Mouse (Mus musculus): ENCODE measurements around the gene Akap13. TPM values are rescaled to one million over a fixed set of nuclear protein-coding genes. Genes with fewer than 3 reads are reported as not detected.

Akap13 gene
- polyA plus RNA-seq, 1 experiment from 2014 or later: 66.3 TPM

- Histone ChIP-seq H3K36me3 (ENCODE audit: inconsistent target) (no peaks in the 10 kb centered on the region), H3K79me2 (ENCODE audit: inconsistent target) (no peaks in the 10 kb centered on the region), H3K27ac (peak overlapping the region; percentile 56), H3K4me3 (ENCODE audit: inconsistent target) (no peak overlapping the region)
- WGBS (ENCODE audit: missing documents): 48% methylated on average over 5 of the region's 5 CpGs
These were observed 190.0 kb downstream of the Akap13 start for GRCm38 (mm10) chr7:75645156-75645933.

- Histone ChIP-seq H3K36me3 (ENCODE audit: inconsistent target) (no peaks in the 10 kb centered on the region), H3K79me2 (ENCODE audit: inconsistent target) (no peaks in the 10 kb centered on the region), H3K27ac (no peak overlapping the region), H3K4me3 (ENCODE audit: inconsistent target) (no peak overlapping the region)
- 94% methylated on average over 3 of the region's 3 CpGs for WGBS (ENCODE audit: missing documents)
These were observed 192.7 kb downstream of the Akap13 start for GRCm38 (mm10) chr7:75648051-75648450.

- Histone ChIP-seq H3K27ac (peak overlapping the region; percentile 17; the same call in 1 of the 2 replicates), H3K36me3 (ENCODE audit: inconsistent target) (no peaks in the 10 kb centered on the region), H3K4me3 (ENCODE audit: inconsistent target) (no peak overlapping the region), H3K79me2 (ENCODE audit: inconsistent target) (no peaks in the 10 kb centered on the region)
- WGBS (ENCODE audit: missing documents): 26% methylated on average over 4 of the region's 4 CpGs
These were observed 193.6 kb downstream of the Akap13 start for GRCm38 (mm10) chr7:75648961-75649360.

GRCm38 (mm10) chr7:75649966-75650365 is 194.6 kb downstream of the Akap13 start:
- H3K36me3 ChIP-seq (ENCODE audit: inconsistent target): no peaks in the 10 kb centered on the region
- 0% methylated on average over 1 of the region's 1 CpGs for WGBS (ENCODE audit: missing documents)
- H3K79me2 ChIP-seq (ENCODE audit: inconsistent target): no peaks in the 10 kb centered on the region
- peak overlapping the region; percentile 17; the same call in 1 of the 2 replicates for H3K27ac ChIP-seq
- no peak overlapping the region for H3K4me3 ChIP-seq (ENCODE audit: inconsistent target)

- peaks cover 7% of the 10 kb centered on the region; the same call in 1 of the 2 replicates for H3K79me2 ChIP-seq (ENCODE audit: inconsistent target)
- 33% methylated on average over 3 of the region's 3 CpGs for WGBS (ENCODE audit: missing documents)
- H3K4me3 ChIP-seq (ENCODE audit: inconsistent target): no peak overlapping the region
- H3K27ac ChIP-seq: no peak overlapping the region
- no peaks in the 10 kb centered on the region for H3K36me3 ChIP-seq (ENCODE audit: inconsistent target)
These were observed 198.5 kb downstream of the Akap13 start for GRCm38 (mm10) chr7:75653684-75654317.

GRCm38 (mm10) chr7:75655180-75656074 is 200.1 kb downstream of the Akap13 start:
- no peaks in the 10 kb centered on the region for H3K36me3 ChIP-seq (ENCODE audit: inconsistent target)
- peak overlapping the region; percentile 78 for H3K27ac ChIP-seq
- WGBS (ENCODE audit: missing documents): 10% methylated on average over 11 of the region's 11 CpGs
- H3K79me2 ChIP-seq (ENCODE audit: inconsistent target): peaks cover 7% of the 10 kb centered on the region; the same call in 1 of the 2 replicates
- peak overlapping the region; percentile 32 for H3K4me3 ChIP-seq (ENCODE audit: inconsistent target)

GRCm38 (mm10) chr7:75656297-75656852 is 201.0 kb downstream of the Akap13 start:
- Histone ChIP-seq H3K79me2 (ENCODE audit: inconsistent target) (peaks cover 7% of the 10 kb centered on the region; the same call in 1 of the 2 replicates), H3K4me3 (ENCODE audit: inconsistent target) (peak overlapping the region; percentile 32), H3K27ac (peak overlapping the region; percentile 78), H3K36me3 (ENCODE audit: inconsistent target) (no peaks in the 10 kb centered on the region)
- 2% methylated on average over 9 of the region's 9 CpGs for WGBS (ENCODE audit: missing documents)

- Histone ChIP-seq H3K36me3 (ENCODE audit: inconsistent target) (no peaks in the 10 kb centered on the region), H3K79me2 (ENCODE audit: inconsistent target) (peaks cover 7% of the 10 kb centered on the region; the same call in 1 of the 2 replicates), H3K4me3 (ENCODE audit: inconsistent target) (no peak overlapping the region), H3K27ac (peak overlapping the region; percentile 78)
- WGBS (ENCODE audit: missing documents): 30% methylated on average over 1 of the region's 1 CpGs
These were observed 201.6 kb downstream of the Akap13 start for GRCm38 (mm10) chr7:75656896-75657295.

GRCm38 (mm10) chr7:75664455-75664854 is 209.1 kb downstream of the Akap13 start:
- no peak overlapping the region for H3K27ac ChIP-seq
- 93% methylated on average over 3 of the region's 3 CpGs for WGBS (ENCODE audit: missing documents)
- no peaks in the 10 kb centered on the region for H3K79me2 ChIP-seq (ENCODE audit: inconsistent target)
- H3K36me3 ChIP-seq (ENCODE audit: inconsistent target): no peaks in the 10 kb centered on the region
- no peak overlapping the region for H3K4me3 ChIP-seq (ENCODE audit: inconsistent target)

GRCm38 (mm10) chr7:75666982-75667381 is 211.6 kb downstream of the Akap13 start:
- no peaks in the 10 kb centered on the region for H3K36me3 ChIP-seq (ENCODE audit: inconsistent target)
- peak overlapping the region; percentile 76 for H3K27ac ChIP-seq
- WGBS (ENCODE audit: missing documents): 68% methylated on average over 3 of the region's 3 CpGs
- no peaks in the 10 kb centered on the region for H3K79me2 ChIP-seq (ENCODE audit: inconsistent target)
- H3K4me3 ChIP-seq (ENCODE audit: inconsistent target): no peak overlapping the region

- WGBS (ENCODE audit: missing documents): 88% methylated on average over 6 of the region's 6 CpGs
- no peak overlapping the region for H3K4me3 ChIP-seq (ENCODE audit: inconsistent target)
- no peaks in the 10 kb centered on the region for H3K36me3 ChIP-seq (ENCODE audit: inconsistent target)
- H3K27ac ChIP-seq: peak overlapping the region; percentile 76
- H3K79me2 ChIP-seq (ENCODE audit: inconsistent target): no peaks in the 10 kb centered on the region
These were observed 212.2 kb downstream of the Akap13 start for GRCm38 (mm10) chr7:75667531-75667930.

GRCm38 (mm10) chr7:75668396-75668795 is 213.1 kb downstream of the Akap13 start:
- 100% methylated on average over 1 of the region's 1 CpGs for WGBS (ENCODE audit: missing documents)
- Histone ChIP-seq H3K36me3 (ENCODE audit: inconsistent target) (no peaks in the 10 kb centered on the region), H3K27ac (peak overlapping the region; percentile 76), H3K79me2 (ENCODE audit: inconsistent target) (no peaks in the 10 kb centered on the region), H3K4me3 (ENCODE audit: inconsistent target) (no peak overlapping the region)

- peak overlapping the region; percentile 76 for H3K27ac ChIP-seq
- no peaks in the 10 kb centered on the region for H3K36me3 ChIP-seq (ENCODE audit: inconsistent target)
- H3K79me2 ChIP-seq (ENCODE audit: inconsistent target): no peaks in the 10 kb centered on the region
- no peak overlapping the region for H3K4me3 ChIP-seq (ENCODE audit: inconsistent target)
- 5% methylated on average over 6 of the region's 6 CpGs for WGBS (ENCODE audit: missing documents)
These were observed 214.1 kb downstream of the Akap13 start for GRCm38 (mm10) chr7:75669416-75669815.

- 93% methylated on average over 9 of the region's 9 CpGs for WGBS (ENCODE audit: missing documents)
- no peak overlapping the region for H3K4me3 ChIP-seq (ENCODE audit: inconsistent target)
- H3K79me2 ChIP-seq (ENCODE audit: inconsistent target): no peaks in the 10 kb centered on the region
- H3K27ac ChIP-seq: no peak overlapping the region
- H3K36me3 ChIP-seq (ENCODE audit: inconsistent target): peaks cover 7% of the 10 kb centered on the region; the same call in 1 of the 2 replicates
These were observed 224.3 kb downstream of the Akap13 start for GRCm38 (mm10) chr7:75679631-75680030.

Measured in macrophage (primary cell).